Mouse (Mus musculus): ENCODE results near the gene Sae1. TPM values are rescaled to one million over a fixed set of nuclear protein-coding genes. Genes with fewer than 3 reads are reported as not detected.

The Sae1 gene
- polyA plus RNA-seq, 1 experiment from 2014 or later: 365 TPM

DNA sequence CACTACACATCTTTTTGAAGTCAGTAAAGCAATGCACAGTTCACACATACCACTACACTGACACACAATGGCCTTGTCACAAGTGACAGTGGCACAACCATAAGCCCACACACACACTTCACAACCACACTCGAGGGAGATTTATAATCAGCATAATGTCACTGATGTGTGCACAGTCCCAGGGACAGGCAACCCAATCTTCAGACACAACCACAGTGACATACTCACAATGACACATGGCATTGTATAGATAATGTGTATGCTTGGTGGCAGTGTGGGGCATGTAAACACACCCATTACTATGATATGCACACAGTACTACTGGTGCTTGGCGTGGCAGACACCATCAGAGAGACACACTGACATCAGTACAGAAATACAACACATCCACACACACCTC, 91.5 kb downstream of the Sae1 start:
- Histone ChIP-seq H3K4me1 (ENCODE audit: insufficient read depth) (no peaks in the 10 kb centered on the region), H3K9ac (no peak overlapping the region), H3K36me3 (ENCODE audit: insufficient read depth) (no peaks in the 10 kb centered on the region), H3K27me3 (ENCODE audit: insufficient read depth, low read length) (no peaks in the 10 kb centered on the region), H3K27ac (ENCODE audit: low read depth) (peak overlapping the region; percentile 76), H3K4me2 (peak overlapping the region; percentile 73), H3K4me3 (ENCODE audit: low read depth, low read length) (no peak overlapping the region), H3K9me3 (ENCODE audit: low read depth, low read length) (no peaks in the 10 kb centered on the region)
- WGBS: 21% methylated on average over 2 of the region's 2 CpGs
- no peak for TF ChIP-seq CTCF (IDR thresholded peaks at IDR 0.05; ENCODE audit: low read depth)
- DNase-seq (no peak), ATAC-seq (ENCODE audit: insufficient read depth) (0 out of 2 replicates have a peak, but pooled peaks have one; percentile 2)

DNA sequence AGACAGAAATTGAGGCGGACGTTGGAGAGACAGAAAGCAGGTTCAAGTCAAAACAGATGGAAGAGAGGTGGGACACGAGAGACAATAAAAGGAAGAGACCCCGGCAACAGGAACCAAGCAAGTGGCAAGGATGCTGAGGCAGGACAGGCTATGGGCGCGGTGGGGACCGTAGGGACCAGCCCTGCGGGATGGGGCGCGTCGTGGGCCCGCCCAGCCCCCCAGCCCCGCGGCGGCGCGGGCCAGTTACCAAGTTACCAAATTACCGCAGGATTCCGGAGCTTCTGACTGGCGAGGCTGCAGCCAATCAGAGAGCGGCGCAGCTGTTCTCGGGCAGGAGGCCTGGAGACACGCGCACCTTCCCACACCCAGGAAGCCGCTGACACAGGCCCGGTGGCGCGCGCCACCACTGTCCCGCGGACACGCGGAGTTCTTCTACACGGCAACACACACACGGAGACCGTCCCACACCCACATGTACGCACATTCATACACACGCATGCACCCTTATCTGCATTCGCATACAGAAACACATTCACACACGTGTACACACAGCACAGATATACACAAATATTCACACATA, 92.2 kb downstream of the Sae1 start:
- ATAC-seq (ENCODE audit: insufficient read depth): peak; percentile 53
- Histone ChIP-seq H3K4me1 (ENCODE audit: insufficient read depth) (no peaks in the 10 kb centered on the region), H3K36me3 (ENCODE audit: insufficient read depth) (no peaks in the 10 kb centered on the region), H3K4me3 (ENCODE audit: low read depth, low read length) (peak overlapping the region; percentile 38), H3K9ac (peak overlapping the region; percentile 38), H3K27ac (ENCODE audit: low read depth) (peak overlapping the region; percentile 78), H3K27me3 (ENCODE audit: insufficient read depth, low read length) (no peaks in the 10 kb centered on the region), H3K4me2 (peak overlapping the region; percentile 73), H3K9me3 (ENCODE audit: low read depth, low read length) (no peaks in the 10 kb centered on the region)
- WGBS: 2% methylated on average over 40 of the region's 41 CpGs
- TF ChIP-seq CTCF (IDR thresholded peaks at IDR 0.05; ENCODE audit: low read depth): no peak
- peak; percentile 86 for DNase-seq

GRCm38 (mm10) chr7:16294837-16295236, 92.8 kb downstream of the Sae1 start:
- H3K9me3 ChIP-seq (ENCODE audit: low read depth, low read length): no peaks in the 10 kb centered on the region
- peak overlapping the region; percentile 38 for H3K4me3 ChIP-seq (ENCODE audit: low read depth, low read length)
- DNase-seq (peak; percentile 98), ATAC-seq (ENCODE audit: insufficient read depth) (peak; percentile 82)
- TF ChIP-seq CTCF (IDR thresholded peaks at IDR 0.05; ENCODE audit: low read depth): peak; percentile 99
- peak overlapping the region; percentile 73 for H3K4me2 ChIP-seq
- peak overlapping the region; percentile 78 for H3K27ac ChIP-seq (ENCODE audit: low read depth)
- no peaks in the 10 kb centered on the region for H3K4me1 ChIP-seq (ENCODE audit: insufficient read depth)
- H3K9ac ChIP-seq: peak overlapping the region; percentile 38
- no peaks in the 10 kb centered on the region for H3K36me3 ChIP-seq (ENCODE audit: insufficient read depth)
- H3K27me3 ChIP-seq (ENCODE audit: insufficient read depth, low read length): no peaks in the 10 kb centered on the region
- WGBS: under 1% methylated on average over 23 of the region's 23 CpGs

DNA sequence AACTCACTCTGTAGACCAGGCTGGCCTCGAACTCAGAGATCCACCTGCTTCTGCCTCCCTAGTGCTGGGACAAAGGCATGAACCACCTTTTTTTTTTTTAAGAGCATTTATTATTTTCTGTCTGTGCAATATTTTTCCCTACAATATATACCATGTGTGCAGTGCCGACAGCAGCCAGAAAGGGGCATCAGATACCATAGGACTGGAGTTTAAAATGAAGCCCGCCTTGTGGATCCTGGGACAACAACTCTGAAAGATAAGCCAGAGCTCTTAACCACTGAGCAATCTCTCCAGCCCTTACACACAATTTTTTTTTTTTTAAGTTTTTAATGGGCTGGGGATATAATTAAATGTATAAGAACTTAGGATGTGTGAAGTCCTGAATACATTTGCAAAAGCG, 93.3 kb downstream of the Sae1 start:
- H3K9ac ChIP-seq: peak overlapping the region; percentile 38; the same call in 1 of the 2 replicates
- DNase-seq: peak; percentile 82
- WGBS: 28% methylated on average over 4 of the region's 4 CpGs

DNA sequence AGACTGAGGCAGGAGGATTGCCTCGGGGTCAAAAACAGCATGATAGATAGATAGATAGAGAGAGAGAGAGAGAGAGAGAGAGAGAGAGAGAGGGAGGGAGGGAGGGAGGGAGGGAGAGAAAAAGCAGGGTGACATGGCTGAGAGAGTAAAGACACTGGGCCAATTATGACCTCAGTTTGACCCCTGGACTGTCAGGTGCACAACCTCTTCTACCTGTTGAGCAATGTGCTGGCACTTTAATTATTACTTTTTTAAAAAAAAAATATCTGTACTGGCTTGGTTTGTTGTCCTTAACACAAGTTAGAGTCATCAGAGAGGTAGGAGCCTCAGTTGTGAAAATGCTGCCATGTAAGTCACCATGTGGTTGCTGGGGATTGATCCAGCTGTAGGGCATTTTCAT, 99.8 kb downstream of the Sae1 start:
- no peak overlapping the region for H3K27ac ChIP-seq (ENCODE audit: low read depth)
- H3K4me1 ChIP-seq (ENCODE audit: insufficient read depth): no peaks in the 10 kb centered on the region
- ATAC-seq (ENCODE audit: insufficient read depth) (no peak), DNase-seq (no peak)
- H3K36me3 ChIP-seq (ENCODE audit: insufficient read depth): peaks cover 17% of the 10 kb centered on the region
- no peaks in the 10 kb centered on the region for H3K27me3 ChIP-seq (ENCODE audit: insufficient read depth, low read length)
- TF ChIP-seq CTCF (IDR thresholded peaks at IDR 0.05; ENCODE audit: low read depth): no peak
- no peaks in the 10 kb centered on the region for H3K9me3 ChIP-seq (ENCODE audit: low read depth, low read length)
- WGBS: 67% methylated on average over 1 of the region's 1 CpGs
- H3K9ac ChIP-seq: no peak overlapping the region
- H3K4me3 ChIP-seq (ENCODE audit: low read depth, low read length): no peak overlapping the region
- H3K4me2 ChIP-seq: no peak overlapping the region

More for the DNA sequence above, 93.3 kb downstream of the Sae1 start:
- Histone ChIP-seq H3K4me3 (ENCODE audit: low read depth, low read length) (no peak overlapping the region), H3K4me1 (ENCODE audit: insufficient read depth) (no peaks in the 10 kb centered on the region), H3K36me3 (ENCODE audit: insufficient read depth) (no peaks in the 10 kb centered on the region), H3K27me3 (ENCODE audit: insufficient read depth, low read length) (no peaks in the 10 kb centered on the region), H3K27ac (ENCODE audit: low read depth) (peak overlapping the region; percentile 37; the same call in 1 of the 2 replicates), H3K9me3 (ENCODE audit: low read depth, low read length) (no peaks in the 10 kb centered on the region), H3K4me2 (peak overlapping the region; percentile 73)
- no peak; the same call in 1 of the 2 replicates for TF ChIP-seq CTCF (IDR thresholded peaks at IDR 0.05; ENCODE audit: low read depth)
- no peak for ATAC-seq (ENCODE audit: insufficient read depth)

- H3K27me3 ChIP-seq (ENCODE audit: insufficient read depth, low read length): no peaks in the 10 kb centered on the region
- peak overlapping the region; percentile 93 for H3K27ac ChIP-seq (ENCODE audit: low read depth)
These were observed 100.6 kb downstream of the Sae1 start for GRCm38 (mm10) chr7:16287016-16287415.

DNA sequence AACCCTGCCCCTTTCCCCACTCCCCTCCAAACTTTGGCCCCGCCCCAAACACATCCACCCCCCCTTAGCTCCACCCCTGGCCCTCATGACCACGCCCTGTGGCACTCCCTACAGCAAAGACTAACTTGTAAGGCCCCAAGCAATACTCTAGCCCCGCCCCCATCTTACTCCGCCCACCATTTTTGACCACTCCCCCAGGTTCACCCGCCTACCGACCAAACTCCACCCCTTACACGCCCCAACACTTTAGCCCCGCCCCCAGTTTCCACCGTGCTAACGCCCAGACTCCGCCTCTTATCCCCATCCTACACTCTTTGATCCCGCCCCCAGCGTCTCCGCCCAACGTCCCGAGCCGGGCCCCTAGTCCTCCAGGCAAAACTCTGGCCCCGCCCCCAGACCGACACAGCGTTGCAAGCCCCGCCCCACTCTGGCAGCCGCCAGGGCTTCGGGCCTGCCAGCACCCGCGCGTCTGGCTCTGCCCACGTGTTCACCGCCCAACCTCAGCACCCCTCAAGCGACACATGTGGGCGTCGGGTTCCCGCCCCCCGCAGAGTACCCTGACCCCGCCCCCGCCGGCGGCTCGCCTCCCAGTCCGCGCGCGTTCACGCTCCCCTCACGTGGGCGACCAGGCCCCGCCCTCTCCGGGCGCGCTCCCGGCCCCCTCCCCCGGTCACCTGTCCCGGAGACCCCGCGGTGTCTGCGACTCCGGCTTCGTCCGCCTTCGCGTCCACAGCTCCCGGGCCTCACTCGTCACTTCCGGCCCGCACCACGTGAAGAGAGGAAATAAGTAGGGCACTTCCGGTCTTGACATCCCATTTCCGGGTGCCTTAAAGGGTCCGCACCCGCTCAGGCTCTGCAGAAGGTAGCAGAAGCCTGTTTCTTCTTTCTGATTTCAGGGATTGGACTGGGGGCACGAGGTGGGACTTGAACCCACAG, 101.3 kb downstream of the Sae1 start, which contains the start of gene Ccdc9:
TSS of gene Ccdc9 (minus strand) at position 770 of the 936 bp plus-strand sequence.
- peak within 1 kb of the TSS; percentile 64 for H3K9ac ChIP-seq
- no peaks in the 10 kb centered on the region for H3K4me1 ChIP-seq (ENCODE audit: insufficient read depth)
- no peaks in the 10 kb centered on the region for H3K9me3 ChIP-seq (ENCODE audit: low read depth, low read length)
- ATAC-seq (ENCODE audit: insufficient read depth) (peak; percentile 91), DNase-seq (peak; percentile 100)
- no peak for TF ChIP-seq CTCF (IDR thresholded peaks at IDR 0.05; ENCODE audit: low read depth)
- H3K4me2 ChIP-seq: peak within 1 kb of the TSS; percentile 71
- H3K27me3 ChIP-seq (ENCODE audit: insufficient read depth, low read length): no peaks in the 10 kb centered on the region
- peaks cover 32% of the 10 kb centered on the region for H3K36me3 ChIP-seq (ENCODE audit: insufficient read depth)
- peak within 1 kb of the TSS; percentile 93 for H3K27ac ChIP-seq (ENCODE audit: low read depth)
- H3K4me3 ChIP-seq (ENCODE audit: low read depth, low read length): peak within 1 kb of the TSS; percentile 57
- WGBS: under 1% methylated on average over 70 of the region's 70 CpGs

More at GRCm38 (mm10) chr7:16287016-16287415, 100.6 kb downstream of the Sae1 start:
- Histone ChIP-seq H3K4me1 (ENCODE audit: insufficient read depth) (no peaks in the 10 kb centered on the region), H3K9ac (peak overlapping the region; percentile 64), H3K4me3 (ENCODE audit: low read depth, low read length) (peak overlapping the region; percentile 57), H3K9me3 (ENCODE audit: low read depth, low read length) (no peaks in the 10 kb centered on the region), H3K4me2 (peak overlapping the region; percentile 71), H3K36me3 (ENCODE audit: insufficient read depth) (peaks cover 25% of the 10 kb centered on the region)
- 67% methylated on average over 2 of the region's 2 CpGs for WGBS
- no peak for TF ChIP-seq CTCF (IDR thresholded peaks at IDR 0.05; ENCODE audit: low read depth)
- DNase-seq (no peak), ATAC-seq (ENCODE audit: insufficient read depth) (no peak)
